Mouse (Mus musculus) liver (tissue): ENCODE results near the gene Nploc4.
"Not testable (repeated sequence)": the region's sequence is repeated elsewhere in the genome, so short reads cannot be mapped to it uniquely, and the experiment has no call there.

ENCODE experiments used
- DNase-seq: peaks from one replicate; pipeline ENCODE4 v3.0.0-alpha.2; 2020; ENCODE audit warnings: mixed read lengths

Nploc4 gene

DNA sequence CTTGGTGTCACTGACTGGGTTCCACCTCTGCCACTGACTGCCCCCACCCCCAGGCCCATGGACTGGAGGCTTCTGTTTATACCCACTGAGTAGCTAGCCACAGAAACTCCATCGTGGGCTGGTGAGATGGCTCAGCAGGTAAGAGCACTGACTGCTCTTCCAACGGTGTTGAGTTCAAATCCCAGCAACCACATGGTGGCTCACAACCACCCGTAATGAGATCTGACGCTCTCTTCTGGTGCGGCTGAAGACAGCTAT, 85.5 kb downstream of the Nploc4 start:
- not testable (repeated sequence) for DNase-seq

- DNase-seq, result peak; percentile 9
Observed at GRCm38 (mm10) chr11:120351250-120352092, 86.0 kb downstream of the Nploc4 start.

GRCm38 (mm10) chr11:120350711-120351110, 86.8 kb downstream of the Nploc4 start:
- peak; percentile 23 for DNase-seq

DNA sequence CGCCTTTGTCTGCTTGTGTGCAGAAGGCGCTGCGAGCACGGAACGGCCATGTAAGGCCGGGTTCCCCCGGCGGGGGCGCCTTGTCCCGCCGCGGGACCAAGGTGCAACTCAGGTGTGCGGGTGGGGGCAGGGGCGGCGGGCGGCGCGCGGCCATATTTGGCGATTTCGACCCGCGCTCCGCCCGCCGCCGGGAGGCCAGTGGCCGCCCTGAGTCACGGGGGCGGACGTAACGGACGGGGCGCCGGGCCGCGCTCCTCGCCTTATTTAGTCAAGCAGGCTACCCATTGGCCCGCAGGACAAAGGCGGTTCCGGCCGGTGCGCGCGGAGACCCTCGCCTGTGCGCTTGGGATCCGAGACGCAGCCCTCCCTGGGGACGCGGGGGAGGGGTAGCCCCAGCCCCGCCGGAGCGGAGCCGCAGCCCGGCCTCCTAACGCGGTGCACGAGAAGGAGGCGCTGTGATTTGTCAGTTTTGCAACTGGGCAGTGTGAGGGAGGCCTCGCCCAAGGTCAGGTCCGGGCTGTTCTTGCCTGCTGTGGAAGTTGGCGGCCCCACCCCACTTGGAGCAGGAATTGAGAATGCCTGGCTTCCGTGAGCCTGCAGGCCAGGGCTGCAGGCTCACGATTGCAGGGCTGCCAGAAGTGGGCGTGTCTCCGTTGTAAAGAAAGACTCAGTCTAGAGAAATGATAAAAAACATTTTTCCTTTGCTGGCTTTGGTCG, 87.4 kb downstream of the Nploc4 start:
- DNase-seq, result peak; percentile 86

DNA sequence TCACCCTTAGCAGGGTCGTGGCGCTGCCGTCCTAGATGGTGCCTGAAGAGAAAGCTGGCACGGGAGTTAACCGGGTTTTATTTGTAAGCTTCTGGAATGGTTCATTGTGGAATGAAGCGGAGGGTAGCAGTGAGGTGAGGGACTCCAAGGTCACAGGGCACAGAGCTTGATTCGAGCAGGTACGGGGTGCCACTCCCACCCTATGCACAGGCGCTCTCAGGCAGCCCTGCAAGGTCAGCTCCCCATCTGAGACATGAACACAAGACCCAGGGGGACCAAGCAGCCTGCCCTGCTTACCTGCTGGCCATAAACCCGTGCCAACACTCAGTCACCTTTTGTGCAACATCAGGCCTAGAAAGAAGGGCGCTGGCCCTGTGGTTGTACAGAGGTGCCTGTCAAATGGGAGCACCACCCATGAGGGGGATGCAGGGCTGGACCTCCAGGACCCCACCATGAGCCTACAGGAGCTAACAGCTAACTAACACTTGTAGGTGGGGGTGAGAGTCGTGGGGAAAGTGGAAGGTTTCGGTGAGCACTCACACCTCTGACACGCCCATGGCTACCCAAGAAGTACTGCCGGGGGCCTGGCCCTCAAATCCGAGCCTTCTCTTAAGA, 88.0 kb downstream of the Nploc4 start:
- peak; percentile 39 for DNase-seq

DNA sequence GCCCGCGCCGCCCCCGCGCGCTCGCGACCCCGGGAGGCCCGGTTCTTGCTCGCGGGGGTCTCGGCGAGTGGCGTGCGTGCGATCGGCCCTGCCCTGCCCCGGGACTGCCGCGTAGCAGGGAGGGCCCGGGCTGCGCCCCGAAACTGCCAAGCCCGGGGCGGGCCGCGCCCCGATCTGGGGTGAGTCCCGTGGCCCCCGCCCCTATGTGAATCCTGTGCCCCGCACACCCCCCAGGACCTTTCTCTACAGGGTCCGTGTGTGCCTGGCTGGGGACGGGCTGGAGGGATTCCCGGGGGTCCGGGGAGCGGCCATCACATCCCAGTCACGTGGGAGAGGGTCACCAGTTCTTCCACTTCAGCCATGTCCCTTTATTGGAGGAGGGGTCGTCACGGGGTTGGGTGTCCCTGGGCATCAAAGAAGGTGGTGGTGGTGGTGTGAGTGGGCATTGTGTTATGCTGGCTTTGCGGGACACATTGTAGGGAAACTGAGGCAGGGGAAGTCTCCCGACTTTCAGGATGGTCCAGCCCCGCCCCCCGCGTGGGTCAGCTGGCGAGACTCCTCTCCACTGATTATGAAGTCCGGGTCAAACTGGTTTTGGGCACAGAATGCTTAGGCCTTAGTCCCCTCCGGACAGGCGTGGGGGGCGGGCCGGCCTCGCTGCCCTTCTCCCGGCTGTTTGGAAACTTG, 88.7 kb downstream of the Nploc4 start:
- peak; percentile 45 for DNase-seq

DNA sequence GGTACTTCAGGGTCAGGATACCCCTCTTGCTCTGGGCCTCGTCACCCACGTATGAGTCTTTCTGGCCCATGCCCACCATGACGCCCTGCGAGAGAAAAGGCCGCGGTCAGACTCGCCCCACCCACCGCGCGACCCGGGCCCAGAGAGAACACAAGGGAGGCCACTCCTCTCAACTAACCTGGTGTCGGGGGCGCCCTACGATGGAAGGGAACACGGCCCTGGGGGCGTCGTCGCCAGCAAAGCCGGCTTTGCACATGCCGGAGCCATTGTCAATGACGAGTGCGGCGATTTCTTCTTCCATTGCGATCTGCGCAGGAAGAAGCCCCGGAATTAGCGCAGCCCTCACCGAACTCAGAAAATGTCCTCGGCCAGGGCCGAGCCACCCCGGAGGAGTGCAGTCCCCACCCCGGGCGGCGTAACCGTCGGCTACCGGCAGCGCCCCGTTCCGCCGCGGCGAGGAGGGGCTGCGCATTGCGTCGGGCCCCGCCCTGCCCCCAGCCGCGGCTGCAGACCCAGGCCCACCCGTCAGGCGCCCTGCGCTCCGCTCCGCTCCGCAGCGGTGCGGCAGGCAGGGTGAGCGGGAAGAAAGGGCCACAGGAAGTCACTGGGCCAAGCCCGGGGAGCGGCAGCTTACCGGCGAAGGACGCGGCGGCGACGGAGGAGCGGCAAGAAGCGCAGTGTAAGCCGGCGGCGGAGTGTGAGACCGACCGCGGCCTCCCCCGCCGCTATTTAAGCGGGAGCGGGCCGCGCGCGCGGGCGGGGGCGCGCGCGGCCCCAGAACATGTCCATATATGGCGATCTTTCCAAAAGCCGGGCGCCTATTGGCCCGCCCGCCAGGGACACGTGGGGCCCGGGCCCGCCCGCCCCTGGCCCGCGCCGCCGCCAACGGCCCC, 89.5 kb downstream of the Nploc4 start, which contains the start of gene Actg1:
Gene Actg1 (minus strand): TSS at position 752 of the 893 bp plus-strand sequence.
- peak; percentile 91 for DNase-seq

GRCm38 (mm10) chr11:120347301-120347700, 90.2 kb downstream of the Nploc4 start:
- DNase-seq, result peak; percentile 36

- peak; percentile 2 for DNase-seq
Observed at GRCm38 (mm10) chr11:120346383-120347034, 91.0 kb downstream of the Nploc4 start.

DNA sequence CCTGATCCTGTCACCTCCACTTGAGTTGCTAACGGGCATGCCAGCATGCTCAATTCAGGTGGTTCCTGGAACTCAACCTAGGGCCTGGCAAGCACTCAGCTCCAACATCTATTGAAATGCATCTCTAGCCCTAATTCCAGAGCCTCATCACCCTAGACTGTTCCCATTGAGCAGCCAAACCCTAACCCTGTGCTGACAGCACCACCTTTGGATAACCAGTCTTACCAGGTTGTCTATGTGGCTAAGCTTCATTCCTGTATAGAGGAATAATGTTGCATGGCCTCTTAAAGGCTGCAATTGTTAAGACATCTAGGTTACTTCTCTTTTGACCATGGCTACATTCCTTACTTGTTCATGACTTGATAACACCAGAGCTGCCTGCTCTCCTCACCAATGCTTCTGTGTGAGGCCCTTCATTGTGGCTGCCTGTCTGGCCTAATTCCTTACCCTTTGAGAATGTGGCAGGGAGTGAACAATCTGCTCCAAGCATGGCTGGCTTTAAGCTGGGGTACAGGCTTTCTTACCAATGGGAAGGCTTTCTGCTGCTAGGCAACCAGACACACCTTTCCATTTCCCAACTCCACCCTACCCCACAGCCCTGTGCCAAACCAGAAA, 92.3 kb downstream of the Nploc4 start:
- DNase-seq, result peak; percentile 10

- peak; percentile 2 for DNase-seq
Observed at GRCm38 (mm10) chr11:120344310-120344920, 93.1 kb downstream of the Nploc4 start.

DNA sequence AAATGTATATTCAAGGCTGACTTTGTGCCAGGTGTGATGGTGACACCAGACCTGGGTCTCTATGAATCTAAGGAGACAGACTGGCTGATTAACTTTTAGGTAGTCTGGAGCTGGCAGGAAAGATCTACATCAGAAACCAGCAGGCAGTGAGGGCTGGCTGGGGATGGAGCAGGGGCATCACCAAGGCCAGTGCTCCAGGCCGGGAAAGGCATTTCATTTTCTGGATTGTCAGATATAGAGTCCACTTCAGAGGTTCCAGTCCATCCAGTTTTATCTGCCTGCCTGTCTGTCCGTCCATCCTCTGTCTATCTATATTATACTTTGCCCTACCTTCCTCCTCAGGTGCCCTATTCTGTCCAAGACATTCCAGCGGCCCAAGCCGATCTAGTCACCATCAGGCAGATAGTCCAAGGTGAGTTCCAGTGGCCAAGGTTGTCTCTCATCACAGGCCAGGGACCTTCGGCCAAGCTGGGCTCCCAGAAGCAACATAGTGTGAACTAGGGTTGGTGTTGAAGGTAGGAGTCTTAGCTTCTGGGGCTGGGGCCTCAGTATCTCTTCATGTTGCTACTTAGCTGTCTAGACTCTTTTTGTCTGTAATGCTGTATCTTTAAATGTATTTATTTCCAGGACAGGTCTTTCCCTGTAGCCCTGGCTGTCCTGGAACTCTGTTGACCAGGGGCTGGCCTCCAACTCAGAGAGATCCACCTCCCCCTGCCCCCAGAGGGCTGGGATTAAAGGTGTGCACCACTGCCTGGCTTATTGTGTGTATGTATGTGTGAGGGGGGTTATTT, 93.8 kb downstream of the Nploc4 start:
- DNase-seq, result peak; percentile 4

GRCm38 (mm10) chr11:120342656-120343160, 94.8 kb downstream of the Nploc4 start:
- peak; percentile 1 for DNase-seq

DNA sequence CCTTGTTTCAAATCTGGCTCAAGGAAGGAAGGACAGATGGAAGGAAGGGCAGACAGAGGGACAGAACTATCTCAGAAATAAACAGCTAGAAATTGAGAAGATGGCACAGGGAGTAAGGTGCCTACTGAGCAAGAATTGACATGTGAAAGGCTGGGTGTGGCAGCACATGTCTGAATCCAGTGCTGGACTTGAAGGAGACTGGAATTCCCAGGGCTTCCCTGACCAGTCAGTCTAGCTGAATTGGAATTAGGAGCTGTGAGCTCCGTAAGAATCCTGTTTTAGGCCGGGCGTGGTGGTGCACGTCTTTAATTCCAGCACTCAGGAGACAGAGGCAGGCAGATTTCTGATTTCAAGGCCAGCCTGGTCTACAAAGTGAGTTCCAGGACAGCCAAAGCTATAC, 95.8 kb downstream of the Nploc4 start:
- DNase-seq, result peak; percentile 1

DNA sequence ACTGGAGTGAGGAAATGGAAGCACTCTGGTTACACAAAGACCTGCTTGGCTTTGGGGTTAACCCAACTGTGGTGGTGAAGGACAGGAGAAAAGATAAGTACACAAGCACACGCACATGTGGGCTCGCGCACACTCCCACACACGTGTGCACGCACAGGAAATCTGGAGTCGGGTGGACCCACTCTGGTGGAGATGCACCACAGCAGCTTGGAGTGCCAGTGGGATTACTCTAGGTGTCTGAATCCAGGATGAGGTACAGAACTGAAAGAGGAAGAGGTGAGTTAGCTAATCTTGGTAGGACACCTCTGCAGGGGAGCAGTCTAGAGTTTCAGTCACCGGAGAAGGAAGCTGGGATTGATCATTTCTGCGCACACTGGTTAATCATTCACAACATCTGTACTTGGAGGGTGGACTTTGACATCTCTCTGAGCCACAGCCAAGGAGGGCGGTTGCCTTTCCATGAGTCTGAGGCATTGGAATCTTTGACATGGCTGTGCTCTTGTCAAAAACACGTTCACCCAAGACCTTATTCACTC, 97.5 kb downstream of the Nploc4 start:
- DNase-seq, result peak; percentile 9

GRCm38 (mm10) chr11:120338786-120339185, 98.7 kb downstream of the Nploc4 start:
- peak; percentile 2 for DNase-seq

DNA sequence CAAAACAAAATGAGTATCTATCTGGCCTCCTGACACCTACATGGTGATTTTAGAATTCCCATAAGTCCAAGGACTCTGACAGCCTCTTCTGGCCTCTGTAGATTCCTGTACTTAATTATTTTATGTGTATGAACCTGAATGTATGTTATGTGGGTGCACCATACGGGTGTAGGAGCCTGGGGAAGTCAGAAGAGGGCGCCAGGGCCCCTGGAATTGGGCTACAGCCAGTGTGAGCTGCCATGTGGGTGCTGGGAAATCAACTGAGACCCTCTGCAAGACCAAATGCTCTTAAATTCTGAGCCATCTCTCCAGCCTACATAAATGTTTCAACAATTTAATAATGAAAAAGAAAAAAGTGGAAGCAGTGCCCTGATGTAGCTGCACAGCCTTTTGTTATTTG, 100.1 kb downstream of the Nploc4 start:
- peak; percentile 13 for DNase-seq

GRCm38 (mm10) chr11:120335431-120336021, 102.0 kb downstream of the Nploc4 start:
- peak; percentile 1 for DNase-seq
